Mouse (Mus musculus): ENCODE data around the gene Nlgn1. TPM values are rescaled to one million over a fixed set of nuclear protein-coding genes. Genes with fewer than 3 reads are reported as not detected.

The Nlgn1 gene
- polyA plus RNA-seq (2017; shearing (Covaris generic)), result not detected

DNA sequence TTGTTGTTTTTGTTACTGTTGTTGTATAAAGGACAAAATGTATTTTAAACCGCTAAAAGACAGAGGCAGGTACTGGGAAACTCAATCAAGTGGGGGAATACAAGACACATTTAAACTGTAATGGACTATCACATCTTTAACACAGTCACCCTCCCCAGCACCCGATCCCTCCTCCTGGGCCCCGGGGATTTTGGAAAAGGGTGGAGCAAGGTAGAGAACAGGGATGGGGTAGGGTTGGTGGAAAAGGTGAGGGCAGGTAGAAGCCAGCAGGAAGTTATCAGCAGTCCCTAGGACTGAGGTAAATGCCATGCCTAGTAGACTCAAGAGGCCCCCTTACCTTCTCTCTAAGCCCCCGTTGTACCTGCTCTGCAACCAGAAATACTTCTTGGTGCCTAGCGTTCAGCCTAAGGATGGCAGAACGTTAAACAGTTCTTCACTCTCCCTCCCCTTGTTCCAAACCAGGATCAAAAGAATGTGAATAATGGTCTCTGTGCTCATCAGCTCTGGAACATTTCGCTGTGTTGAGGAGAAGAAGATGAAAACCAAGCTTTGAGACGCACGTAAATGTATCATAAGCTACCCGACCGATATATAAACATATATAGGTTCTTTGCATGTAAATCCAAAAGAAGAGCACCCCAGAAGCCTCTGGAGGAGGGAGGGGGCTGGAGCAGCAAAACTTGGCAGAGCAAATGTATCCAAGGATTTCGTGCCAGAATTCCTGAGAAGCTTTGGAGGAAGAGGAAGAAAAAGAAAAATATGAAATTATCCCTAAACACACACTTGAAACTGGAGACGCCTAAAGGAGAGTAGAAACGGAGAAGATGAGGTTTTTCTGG is at the start of gene Nlgn1:
Gene Nlgn1, minus strand, starts transcription at position 61 of the 839 bp plus-strand sequence.

Measured in inflammation-experienced regulatory T-cells, adult 16 weeks (primary cell).